Mouse (Mus musculus) liver, embryonic 14.5 days (tissue): Measurements from ENCODE around the gene Prps2.

Source experiments
- CTCF ChIP-seq: IDR thresholded peaks from 2 replicates; pipeline ENCODE4 v1.5.1; 2016; ENCODE audit warnings: antibody characterized with exemption, low read depth, control low read depth
- EP300 ChIP-seq: IDR thresholded peaks from 2 replicates; pipeline ENCODE4 v1.6.1; 2016; ENCODE audit warnings: antibody characterized with exemption, low read depth

DNA sequence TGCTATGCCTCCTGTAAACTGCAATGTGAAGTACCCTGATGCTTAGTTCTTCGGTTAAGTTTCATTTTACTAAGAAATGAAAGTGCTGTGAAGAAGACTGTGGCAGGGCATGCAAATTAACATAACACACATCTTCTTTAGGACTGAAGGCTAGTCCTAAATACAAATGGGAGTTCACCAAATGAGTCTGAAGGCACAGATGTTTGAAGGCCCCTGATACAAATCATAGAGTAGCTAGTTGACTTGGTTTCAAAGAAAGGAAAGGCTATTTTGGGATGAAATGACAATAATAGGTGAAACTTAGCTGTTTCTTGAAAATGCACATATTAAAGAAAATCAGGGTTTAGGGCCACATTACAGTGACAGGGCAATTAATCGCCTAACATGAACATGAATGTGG lies 42.4 kb downstream of the Prps2 start:
- TF ChIP-seq CTCF (no peak), EP300 (no peak)
